Mouse (Mus musculus) 3134 (cell line): ENCODE results near the gene Dbp.

Experiments used
- DNase-seq: peaks from one replicate; pipeline ENCODE4 v3.0.0-alpha.2; 2011; ENCODE audit warnings: low spot score; ENCODE audit not compliant: insufficient read length; ENCODE audit errors: extremely low read depth

Dbp gene

GRCm38 (mm10) chr7:45693921-45694591, 10.8 kb upstream of the Dbp start, which contains the start of gene Sec1:
Gene Sec1 (minus strand): TSS chr7:45694402.
- DNase-seq, result no peak

DNA sequence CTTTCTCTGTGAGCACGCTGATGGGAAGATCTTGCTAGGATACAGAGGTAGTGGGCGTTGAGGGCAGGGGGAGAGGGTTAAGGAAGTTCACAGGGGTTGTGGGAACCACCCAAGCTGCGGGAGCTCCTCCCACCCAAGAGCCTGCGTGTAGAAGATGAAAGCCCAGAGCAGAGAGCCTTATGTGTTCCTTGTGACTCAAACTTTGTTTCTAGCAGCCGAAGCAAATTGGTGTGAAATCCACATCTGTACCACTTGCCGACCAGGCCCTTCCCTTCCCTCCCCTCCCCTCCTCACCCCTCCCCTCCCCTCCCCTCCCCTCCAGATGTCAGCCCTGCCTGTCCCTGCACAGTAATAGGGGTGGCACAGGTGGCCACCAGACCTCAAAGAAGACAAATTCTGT, 9.8 kb upstream of the Dbp start:
- no peak for DNase-seq

DNA sequence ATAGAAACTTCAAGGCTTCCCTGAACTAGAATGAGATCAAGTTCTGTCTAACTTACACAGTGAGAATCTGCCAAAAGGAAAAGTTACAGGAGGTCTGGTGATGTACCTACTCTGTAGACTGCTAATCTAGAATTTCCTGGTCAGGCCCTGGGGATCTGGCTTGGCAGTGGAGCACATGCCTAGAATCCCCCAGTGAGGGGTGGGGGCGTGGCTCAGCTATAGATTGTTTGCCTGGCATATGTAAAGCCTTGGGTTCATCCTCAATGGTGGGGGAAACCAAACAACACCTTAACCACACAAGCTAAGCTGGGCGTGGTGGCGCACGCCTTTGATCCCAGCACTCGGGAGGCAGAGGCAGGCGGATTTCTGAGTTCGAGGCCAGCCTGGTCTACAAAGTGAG, 7.0 kb upstream of the Dbp start:
- no peak for DNase-seq

DNA sequence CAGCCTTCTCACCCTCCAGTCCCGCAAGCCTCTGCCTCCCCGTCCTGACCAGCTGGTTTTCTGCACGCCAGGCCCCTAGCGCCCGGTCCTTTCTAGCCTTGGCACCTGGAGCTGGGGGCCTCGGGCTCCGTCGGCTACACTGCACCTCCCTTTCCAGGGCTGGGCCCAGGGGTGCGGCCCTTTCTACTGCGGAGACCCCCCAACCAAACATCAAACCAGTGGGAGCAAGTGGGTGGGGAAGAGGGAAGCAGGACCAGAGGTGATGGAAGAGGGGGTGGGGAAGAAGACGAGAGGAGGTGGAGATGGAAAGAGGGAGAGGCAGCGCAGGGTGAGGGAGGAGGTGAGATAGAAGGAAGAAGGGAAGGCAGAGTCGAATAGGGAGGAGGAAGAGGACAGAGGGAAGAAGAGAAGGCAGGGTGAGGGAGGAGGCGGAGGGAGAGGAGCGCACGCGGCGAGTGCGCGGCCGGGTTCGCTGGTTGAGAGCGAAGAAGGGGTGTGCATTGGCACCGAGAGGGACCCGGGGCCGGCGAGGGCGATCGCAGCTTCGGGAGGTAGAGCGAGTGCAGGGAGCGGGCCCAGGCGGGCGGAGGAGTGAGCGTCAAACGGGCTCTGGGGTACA, 5.3 kb upstream of the Dbp start, which contains the start of gene Car11:
Gene Car11 (plus strand): TSS at position 321 of the 619 bp plus-strand sequence.
- DNase-seq, result no peak

DNA sequence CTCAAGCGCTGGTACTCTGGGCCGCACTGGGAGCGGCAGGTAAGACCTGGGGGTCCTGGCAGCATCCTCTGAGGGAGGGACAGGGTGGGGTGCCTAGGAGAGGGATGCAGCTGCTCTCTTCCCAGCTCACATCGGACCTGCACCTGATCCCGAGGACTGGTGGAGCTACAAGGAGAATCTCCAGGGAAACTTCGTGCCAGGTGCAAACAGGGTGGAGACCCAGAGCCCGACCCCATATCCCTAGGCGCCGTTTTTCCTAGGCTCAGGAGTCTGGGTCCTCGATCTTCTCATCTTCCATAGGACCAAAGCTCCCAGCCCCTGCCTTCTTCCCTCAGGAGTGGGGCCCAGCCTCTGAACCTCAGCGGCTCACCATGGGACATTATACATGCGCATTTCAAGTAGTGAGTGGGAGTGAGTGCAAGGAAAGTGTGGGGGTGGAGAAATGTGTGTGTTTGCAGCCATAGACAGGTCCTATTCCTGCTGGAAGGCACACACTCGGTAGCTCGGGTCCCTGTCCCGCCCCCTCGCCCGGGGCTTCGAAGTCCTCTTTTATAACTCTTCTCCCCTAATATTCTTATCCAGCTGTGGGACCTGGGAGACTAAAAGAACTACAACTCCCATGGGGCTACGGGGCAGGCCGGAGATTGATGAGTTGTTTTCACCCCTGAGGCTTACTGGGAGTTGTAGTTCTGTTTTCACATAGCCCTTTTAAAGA, 4.4 kb upstream of the Dbp start:
- peak; percentile 64 for DNase-seq

GRCm38 (mm10) chr7:45701072-45701471, 3.8 kb upstream of the Dbp start:
- peak; percentile 71 for DNase-seq

- DNase-seq, result no peak
These were observed 3.3 kb upstream of the Dbp start for GRCm38 (mm10) chr7:45701607-45702006.

- DNase-seq, result no peak
These were observed 2.6 kb upstream of the Dbp start for GRCm38 (mm10) chr7:45702316-45702715.

- DNase-seq, result no peak
These were observed 1.9 kb upstream of the Dbp start for GRCm38 (mm10) chr7:45702809-45703520.

DNA sequence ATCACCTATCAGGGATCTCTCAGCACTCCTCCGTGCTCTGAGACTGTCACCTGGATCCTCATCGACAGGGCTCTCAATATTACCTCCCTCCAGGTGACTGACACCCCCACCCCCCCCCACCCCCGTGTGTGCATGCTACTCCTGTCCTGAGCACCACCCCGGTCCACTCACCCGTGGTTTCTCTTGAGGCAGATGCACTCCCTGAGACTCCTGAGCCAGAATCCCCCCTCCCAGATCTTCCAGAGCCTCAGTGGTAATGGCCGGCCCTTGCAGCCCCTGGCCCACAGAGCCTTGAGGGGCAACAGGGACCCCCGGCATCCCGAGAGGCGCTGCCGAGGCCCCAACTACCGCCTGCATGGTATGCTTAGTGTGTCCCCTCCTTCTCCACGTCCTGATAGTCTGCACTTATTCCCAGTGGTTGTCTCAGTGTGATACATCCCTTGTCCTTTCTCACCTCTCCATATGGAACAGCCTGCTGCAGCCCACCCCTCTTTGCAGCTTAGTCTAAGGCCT, 1.3 kb upstream of the Dbp start:
- no peak for DNase-seq

DNA sequence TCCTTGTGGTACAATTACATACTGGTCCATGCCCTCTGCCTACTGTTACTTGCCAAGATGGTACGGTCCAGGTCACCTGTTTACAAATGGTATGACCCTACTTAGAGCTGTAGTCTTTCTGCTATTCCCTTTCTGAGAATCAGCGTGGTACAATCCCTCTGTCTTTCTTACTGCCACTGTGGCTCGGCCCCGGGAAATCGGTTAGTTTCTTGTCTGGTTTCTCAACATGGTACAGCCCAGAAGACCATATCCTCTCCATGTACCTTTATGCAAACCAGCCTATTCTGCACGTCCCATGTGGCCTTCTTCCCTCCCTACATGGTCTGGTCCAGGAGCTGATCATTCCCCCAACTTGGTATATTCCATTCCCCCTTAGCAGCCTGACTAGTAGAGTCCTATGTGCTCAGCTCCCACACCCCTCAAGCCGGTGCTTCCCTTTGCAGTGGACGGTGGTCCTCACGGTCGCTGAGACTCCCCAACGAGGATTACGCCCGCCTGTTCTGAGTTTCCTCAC, 785 bp upstream of the Dbp start:
- DNase-seq, result peak; percentile 70

DNA sequence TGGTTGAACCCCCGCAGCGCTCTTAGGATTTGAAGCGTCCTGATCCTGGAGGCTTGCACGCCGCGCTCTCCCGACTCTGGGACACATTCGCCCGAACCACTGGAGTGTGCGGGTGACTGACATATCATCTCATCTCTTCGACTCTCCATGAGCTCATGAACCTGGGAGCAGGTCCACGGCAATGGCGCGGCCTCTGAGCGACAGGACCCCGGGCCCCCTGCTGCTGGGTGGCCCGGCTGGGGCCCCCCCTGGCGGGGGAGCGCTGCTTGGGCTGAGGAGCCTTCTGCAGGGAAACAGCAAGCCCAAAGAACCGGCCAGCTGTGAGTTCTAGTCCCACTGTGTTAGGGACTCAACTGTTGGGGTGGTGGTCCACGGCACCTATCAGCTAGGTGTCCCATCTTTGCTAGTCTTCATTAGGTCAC, 566 bp downstream of the Dbp start:
- no peak for DNase-seq

GRCm38 (mm10) chr7:45705873-45706281, 989 bp downstream of the Dbp start:
- peak; percentile 64 for DNase-seq

- DNase-seq, result peak; percentile 84
These were observed 1.9 kb downstream of the Dbp start for GRCm38 (mm10) chr7:45706721-45707241.

DNA sequence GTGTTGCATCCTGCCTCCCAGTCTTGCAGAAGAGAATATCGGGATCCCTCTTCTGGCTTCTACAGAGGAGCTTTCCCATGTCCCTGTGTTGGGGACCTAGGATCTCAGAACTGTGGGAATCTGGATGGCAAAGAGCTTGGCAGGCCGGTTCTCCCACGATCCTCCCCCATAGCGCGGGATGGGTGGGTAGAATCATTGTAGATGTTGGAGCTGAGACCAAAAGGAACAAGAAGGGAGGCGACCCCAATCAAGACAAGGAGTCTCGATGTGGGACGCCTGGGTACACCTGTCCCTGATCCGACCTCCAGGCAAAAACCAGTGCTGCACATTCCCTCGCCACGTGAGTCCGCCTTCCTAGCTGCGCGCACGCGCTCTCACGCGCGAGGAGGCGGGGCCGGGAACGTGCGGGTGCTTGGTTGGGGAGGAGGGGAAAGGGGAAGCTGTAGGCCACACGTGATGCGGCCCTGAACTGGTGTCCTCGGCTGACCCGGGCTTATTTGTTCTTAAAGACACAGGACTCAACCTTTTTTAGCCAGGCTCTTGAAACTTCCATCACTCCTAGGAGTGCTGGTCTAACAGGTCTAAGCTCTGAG, 2.6 kb downstream of the Dbp start:
- peak; percentile 95 for DNase-seq

GRCm38 (mm10) chr7:45708221-45708761, 3.4 kb downstream of the Dbp start:
- no peak for DNase-seq

GRCm38 (mm10) chr7:45709036-45709435, 4.1 kb downstream of the Dbp start:
- DNase-seq, result no peak

- DNase-seq, result no peak
These were observed 4.9 kb downstream of the Dbp start for GRCm38 (mm10) chr7:45709677-45710355.

DNA sequence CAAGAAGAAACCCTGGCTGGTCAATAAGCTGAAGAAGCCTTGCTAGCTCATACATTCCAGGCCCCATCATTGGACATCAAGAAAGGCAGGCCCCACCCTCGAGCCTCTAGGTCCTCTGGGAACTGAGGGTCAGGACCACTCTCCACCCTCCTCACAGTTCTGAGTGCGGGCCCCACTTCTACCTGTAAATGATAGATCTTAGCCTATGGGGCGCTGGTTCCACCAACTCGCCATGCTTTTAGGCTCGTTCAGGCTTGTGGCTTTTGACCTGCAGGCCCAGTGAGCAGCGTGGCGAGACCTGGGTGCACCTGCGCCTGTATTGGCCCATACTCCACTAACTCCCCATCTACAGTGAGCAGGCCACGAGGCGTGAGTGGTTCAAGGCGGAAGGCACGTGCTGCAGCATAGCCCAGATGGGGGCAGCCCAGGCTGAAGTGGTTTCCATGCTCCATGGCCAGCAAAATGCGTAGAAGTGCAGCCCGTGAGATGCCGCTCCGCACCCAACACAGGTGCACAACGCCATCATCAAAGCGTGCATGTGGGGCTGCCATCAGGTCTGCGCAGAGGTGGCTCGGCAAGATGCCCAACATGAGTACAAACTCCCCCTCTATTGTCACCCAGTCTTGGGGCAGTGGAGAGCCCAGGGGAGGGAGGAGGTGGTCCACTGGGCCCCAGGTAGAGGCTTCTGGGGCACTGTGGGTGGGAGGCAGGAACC, 5.7 kb downstream of the Dbp start:
- no peak for DNase-seq
